Mouse (Mus musculus) thymus, adult 2 months (tissue): ENCODE measurements around the gene Mindy4.

Experiments used
- CTCF ChIP-seq: fragments of 200-500 bp; IDR thresholded peaks from 2 replicates; pipeline ENCODE4 v1.5.1; 2012; ENCODE audit warnings: mild to moderate bottlenecking, control low read depth, low read length, moderate library complexity, borderline replicate concordance; ENCODE audit not compliant: control insufficient read depth, poor library complexity, insufficient read depth; ENCODE audit errors: extremely low read depth
- POLR2A ChIP-seq: fragments of 200-500 bp; IDR thresholded peaks from 2 replicates; pipeline ENCODE4 v1.6.1; 2012; ENCODE audit warnings: mild to moderate bottlenecking, low read length, control low read depth, moderate library complexity; ENCODE audit not compliant: control insufficient read depth, poor library complexity, insufficient read depth; ENCODE audit errors: extremely low read depth

DNA sequence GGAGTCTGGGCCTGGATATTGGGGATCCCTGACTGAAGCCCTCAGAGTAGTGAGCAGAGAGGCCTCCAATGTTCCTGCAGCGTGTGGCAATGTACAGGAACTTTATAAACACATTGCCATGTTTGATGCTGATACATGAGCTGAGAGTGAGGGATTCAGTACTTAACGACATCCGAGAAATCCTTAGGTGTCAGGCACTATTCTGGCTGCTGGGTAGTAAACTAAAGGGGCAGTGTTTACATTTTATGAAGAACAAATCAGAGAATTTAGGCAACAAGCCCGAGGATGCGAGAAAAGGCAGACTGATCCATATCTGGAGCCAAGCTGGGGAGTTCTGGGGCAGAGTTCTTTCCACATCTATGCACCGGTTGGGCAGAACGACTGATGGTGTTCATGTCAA is 152.4 kb downstream of the Mindy4 start:
- TF ChIP-seq POLR2A: no peak
- TF ChIP-seq CTCF: no peak
